Mouse (Mus musculus): ENCODE data around the gene Dennd5a. TPM values are rescaled to one million over a fixed set of nuclear protein-coding genes. Genes with fewer than 3 reads are reported as not detected.

The Dennd5a gene
- total and polyA plus RNA-seq, 2 experiments from 2014 or later = 29.3 to 191 TPM

DNA sequence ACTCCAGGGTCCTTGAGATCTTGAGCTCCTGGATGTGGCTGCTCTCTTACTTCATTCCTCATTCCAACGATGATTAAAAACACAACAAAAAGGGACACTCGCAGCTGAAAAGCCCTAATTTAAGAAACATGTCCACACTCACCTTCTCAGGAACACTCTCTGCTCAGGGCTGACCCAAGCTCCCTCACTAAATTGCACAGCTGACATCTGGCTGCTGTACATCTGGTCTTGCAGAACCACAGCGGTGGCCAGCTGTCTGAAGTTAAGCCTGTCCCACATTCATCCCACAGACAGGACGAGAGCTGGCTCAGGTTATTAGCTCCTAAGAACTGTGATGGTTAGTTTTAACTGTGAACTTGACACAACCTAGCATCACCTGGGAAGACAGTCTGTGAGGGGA lies 68.5 kb downstream of the Dennd5a start:
- Histone ChIP-seq H3K9me3 (ENCODE audit: low read length) (no peaks in the 10 kb centered on the region), H3K27me3 (ENCODE audit: insufficient read depth, low read length) (no peaks in the 10 kb centered on the region), H3K9ac (replicated peaks; ENCODE audit: low read length) (no peak overlapping the region), H3K27ac (no peak overlapping the region), H3K4me1 (ENCODE audit: insufficient read depth, low read length) (no peaks in the 10 kb centered on the region), H3K4me2 (ENCODE audit: low read depth, low read length) (no peak overlapping the region), H3K36me3 (ENCODE audit: insufficient read depth, low read length) (peaks cover 41% of the 10 kb centered on the region), H3K4me3 (ENCODE audit: low read length) (no peak overlapping the region)
- TF ChIP-seq CTCF (IDR thresholded peaks at IDR 0.05; ENCODE audit: low read depth) = no peak
- ATAC-seq (no peak), DNase-seq (ENCODE audit: low spot score) (no peak)
- WGBS = 89% methylated on average over 4 of the region's 4 CpGs

DNA sequence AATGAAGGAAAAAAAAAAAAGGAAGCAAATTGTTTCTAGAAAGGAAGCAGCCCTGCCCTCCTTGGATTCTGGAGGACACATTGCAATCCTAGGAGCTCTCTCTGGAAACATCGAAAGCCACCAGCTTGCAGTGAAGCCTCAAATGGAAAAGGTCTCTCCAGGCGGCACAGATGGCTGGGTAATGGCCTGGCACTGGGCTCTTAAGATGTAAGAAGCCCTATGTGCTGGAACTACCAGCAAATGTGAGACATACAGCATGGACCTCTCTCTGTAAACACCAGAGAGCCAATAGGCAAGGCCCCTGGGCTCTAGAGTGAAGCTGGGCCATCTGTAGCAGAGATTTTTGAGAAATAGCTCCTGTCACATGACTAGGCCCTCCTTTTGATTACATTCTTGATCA lies 70.0 kb downstream of the Dennd5a start:
- Histone ChIP-seq H3K27me3 (ENCODE audit: insufficient read depth, low read length) (no peaks in the 10 kb centered on the region), H3K4me2 (ENCODE audit: low read depth, low read length) (no peak overlapping the region), H3K9ac (replicated peaks; ENCODE audit: low read length) (no peak overlapping the region), H3K27ac (no peak overlapping the region), H3K4me3 (ENCODE audit: low read length) (no peak overlapping the region), H3K36me3 (ENCODE audit: insufficient read depth, low read length) (peaks cover 31% of the 10 kb centered on the region), H3K4me1 (ENCODE audit: insufficient read depth, low read length) (no peaks in the 10 kb centered on the region), H3K9me3 (ENCODE audit: low read length) (no peaks in the 10 kb centered on the region)
- ATAC-seq (no peak), DNase-seq (ENCODE audit: low spot score) (no peak)
- WGBS = 82% methylated on average over 2 of the region's 2 CpGs
- TF ChIP-seq CTCF (IDR thresholded peaks at IDR 0.05; ENCODE audit: low read depth) = no peak

- Histone ChIP-seq H3K4me1 (ENCODE audit: insufficient read depth, low read length) (no peaks in the 10 kb centered on the region), H3K36me3 (ENCODE audit: insufficient read depth, low read length) (peaks cover 21% of the 10 kb centered on the region), H3K9me3 (ENCODE audit: low read length) (no peaks in the 10 kb centered on the region), H3K4me3 (ENCODE audit: low read length) (no peak overlapping the region), H3K27me3 (ENCODE audit: insufficient read depth, low read length) (no peaks in the 10 kb centered on the region), H3K4me2 (ENCODE audit: low read depth, low read length) (no peak overlapping the region), H3K9ac (replicated peaks; ENCODE audit: low read length) (no peak overlapping the region), H3K27ac (no peak overlapping the region)
- no peak for TF ChIP-seq CTCF (IDR thresholded peaks at IDR 0.05; ENCODE audit: low read depth)
- DNase-seq (ENCODE audit: low spot score) (no peak), ATAC-seq (no peak)
- 80% methylated on average over 5 of the region's 5 CpGs for WGBS
Measured at GRCm38 (mm10) chr7:109889300-109889699, 71.0 kb downstream of the Dennd5a start.

- Histone ChIP-seq H3K9ac (replicated peaks; ENCODE audit: low read length) (no peak overlapping the region), H3K4me1 (ENCODE audit: insufficient read depth, low read length) (no peaks in the 10 kb centered on the region), H3K27me3 (ENCODE audit: insufficient read depth, low read length) (no peaks in the 10 kb centered on the region), H3K4me2 (ENCODE audit: low read depth, low read length) (no peak overlapping the region), H3K36me3 (ENCODE audit: insufficient read depth, low read length) (peaks cover 2% of the 10 kb centered on the region; the same call in 1 of the 2 replicates), H3K4me3 (ENCODE audit: low read length) (no peak overlapping the region), H3K27ac (no peak overlapping the region), H3K9me3 (ENCODE audit: low read length) (no peaks in the 10 kb centered on the region)
- ATAC-seq (no peak), DNase-seq (ENCODE audit: low spot score) (no peak)
- TF ChIP-seq CTCF (IDR thresholded peaks at IDR 0.05; ENCODE audit: low read depth) = no peak
- 95% methylated on average over 1 of the region's 1 CpGs for WGBS
Measured at GRCm38 (mm10) chr7:109886249-109886648, 74.0 kb downstream of the Dennd5a start.

- ATAC-seq = no peak
- H3K27me3 ChIP-seq (ENCODE audit: insufficient read depth, low read length) = no peaks in the 10 kb centered on the region
- no peak for TF ChIP-seq CTCF (IDR thresholded peaks at IDR 0.05; ENCODE audit: low read depth)
- WGBS = 87% methylated on average over 2 of the region's 2 CpGs
- no peaks in the 10 kb centered on the region for H3K36me3 ChIP-seq (ENCODE audit: insufficient read depth, low read length)
- no peak overlapping the region for H3K27ac ChIP-seq
- H3K4me3 ChIP-seq (ENCODE audit: low read length) = no peak overlapping the region
- no peaks in the 10 kb centered on the region for H3K9me3 ChIP-seq (ENCODE audit: low read length)
- no peak overlapping the region for H3K4me2 ChIP-seq (ENCODE audit: low read depth, low read length)
- H3K9ac ChIP-seq (replicated peaks; ENCODE audit: low read length) = no peak overlapping the region
- DNase-seq (ENCODE audit: low spot score) = no peak
- no peaks in the 10 kb centered on the region for H3K4me1 ChIP-seq (ENCODE audit: insufficient read depth, low read length)
Measured at GRCm38 (mm10) chr7:109882574-109882973, 77.7 kb downstream of the Dennd5a start.

DNA sequence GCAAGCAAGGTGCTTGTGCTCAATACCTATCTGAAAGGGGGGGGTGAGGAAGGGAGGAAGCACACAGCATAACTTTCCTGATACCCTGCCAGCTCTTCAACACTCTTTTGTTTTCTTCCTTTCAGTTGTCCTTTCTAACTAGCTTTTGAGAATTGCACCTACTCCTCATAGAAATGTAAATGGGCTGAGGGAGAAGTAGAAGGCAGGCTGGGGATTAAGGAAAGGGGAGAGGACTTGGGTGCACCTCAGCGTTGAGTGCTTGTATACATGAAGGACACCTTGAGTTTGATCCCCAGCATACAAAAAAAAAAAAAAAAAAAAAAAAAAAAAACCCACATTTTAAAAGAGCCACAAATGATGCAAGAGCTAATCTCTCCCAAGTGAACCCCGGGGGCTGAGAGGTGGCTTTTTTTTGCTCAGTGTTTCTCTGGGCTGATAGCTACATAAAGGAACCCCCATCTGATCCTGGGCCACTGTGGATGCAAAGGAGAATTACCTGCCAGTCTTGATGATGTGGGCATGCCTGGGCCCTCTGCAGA lies 78.6 kb downstream of the Dennd5a start:
- 55% methylated on average over 2 of the region's 2 CpGs for WGBS
- Histone ChIP-seq H3K27me3 (ENCODE audit: insufficient read depth, low read length) (no peaks in the 10 kb centered on the region), H3K4me1 (ENCODE audit: insufficient read depth, low read length) (no peaks in the 10 kb centered on the region), H3K9ac (replicated peaks; ENCODE audit: low read length) (no peak overlapping the region), H3K9me3 (ENCODE audit: low read length) (no peaks in the 10 kb centered on the region), H3K36me3 (ENCODE audit: insufficient read depth, low read length) (no peaks in the 10 kb centered on the region), H3K4me2 (ENCODE audit: low read depth, low read length) (no peak overlapping the region), H3K4me3 (ENCODE audit: low read length) (no peak overlapping the region), H3K27ac (no peak overlapping the region)
- ATAC-seq = no peak
- DNase-seq (ENCODE audit: low spot score) = no peak
- TF ChIP-seq CTCF (IDR thresholded peaks at IDR 0.05; ENCODE audit: low read depth) = no peak

DNA sequence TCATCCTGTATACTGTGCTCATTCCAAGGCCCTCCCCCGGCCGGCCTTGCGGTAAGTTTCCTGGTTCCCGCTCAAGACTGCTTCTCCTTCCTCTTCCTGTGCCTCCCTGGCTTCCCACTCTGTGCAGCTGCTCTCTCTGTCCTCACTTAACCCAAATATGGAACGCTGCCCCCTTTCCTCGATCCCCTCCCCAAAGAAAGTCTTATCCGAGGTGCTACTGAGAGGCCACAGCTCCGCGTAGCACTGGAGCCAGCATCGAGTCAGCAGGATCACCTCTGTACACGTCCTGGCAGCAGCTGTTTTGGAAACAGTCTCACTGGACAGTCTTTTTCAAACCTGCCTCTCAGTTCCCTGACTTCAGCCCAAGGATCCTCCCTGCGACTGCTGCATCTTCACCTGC lies 81.1 kb downstream of the Dennd5a start:
- Histone ChIP-seq H3K4me1 (ENCODE audit: insufficient read depth, low read length) (no peaks in the 10 kb centered on the region), H3K9me3 (ENCODE audit: low read length) (no peaks in the 10 kb centered on the region), H3K4me2 (ENCODE audit: low read depth, low read length) (no peak overlapping the region), H3K9ac (replicated peaks; ENCODE audit: low read length) (no peak overlapping the region), H3K27ac (no peak overlapping the region), H3K27me3 (ENCODE audit: insufficient read depth, low read length) (no peaks in the 10 kb centered on the region), H3K36me3 (ENCODE audit: insufficient read depth, low read length) (no peaks in the 10 kb centered on the region), H3K4me3 (ENCODE audit: low read length) (no peak overlapping the region)
- WGBS = 63% methylated on average over 12 of the region's 12 CpGs
- DNase-seq (ENCODE audit: low spot score) (no peak), ATAC-seq (no peak)
- TF ChIP-seq CTCF (IDR thresholded peaks at IDR 0.05; ENCODE audit: low read depth) = no peak

Measured in hindbrain, postnatal 0 days (tissue).